Mouse (Mus musculus): ENCODE data around the gene Ctrc. TPM values are rescaled to one million over a fixed set of nuclear protein-coding genes. Genes with fewer than 3 reads are reported as not detected.
A peak's percentile ranks its signal among the peaks of the same experiment; 100 is the strongest.

Gene Ctrc
- polyA plus RNA-seq, 1 experiment = not detected

GRCm38 (mm10) chr4:141864506-141864905, 18.3 kb upstream of the Ctrc start:
- TF ChIP-seq CTCF (IDR thresholded peaks at IDR 0.05; ENCODE audit: control insufficient read depth, insufficient read depth, low read length) (no peak), POLR2A (IDR thresholded peaks at IDR 0.05; ENCODE audit: borderline replicate concordance, control insufficient read depth, low read depth, low read length) (no peak)
- 87% methylated on average over 8 of the region's 8 CpGs for WGBS
- no peak overlapping the region for H3K4me3 ChIP-seq (replicated peaks; ENCODE audit: control insufficient read depth, low read depth, low read length)
- H3K27ac ChIP-seq (ENCODE audit: control insufficient read depth, insufficient read depth, low read depth, low read length, poor library complexity) = no peak overlapping the region
- no peaks in the 10 kb centered on the region; the same call in 1 of the 2 replicates for H3K4me1 ChIP-seq (ENCODE audit: control insufficient read depth, insufficient read depth, low read length)

DNA sequence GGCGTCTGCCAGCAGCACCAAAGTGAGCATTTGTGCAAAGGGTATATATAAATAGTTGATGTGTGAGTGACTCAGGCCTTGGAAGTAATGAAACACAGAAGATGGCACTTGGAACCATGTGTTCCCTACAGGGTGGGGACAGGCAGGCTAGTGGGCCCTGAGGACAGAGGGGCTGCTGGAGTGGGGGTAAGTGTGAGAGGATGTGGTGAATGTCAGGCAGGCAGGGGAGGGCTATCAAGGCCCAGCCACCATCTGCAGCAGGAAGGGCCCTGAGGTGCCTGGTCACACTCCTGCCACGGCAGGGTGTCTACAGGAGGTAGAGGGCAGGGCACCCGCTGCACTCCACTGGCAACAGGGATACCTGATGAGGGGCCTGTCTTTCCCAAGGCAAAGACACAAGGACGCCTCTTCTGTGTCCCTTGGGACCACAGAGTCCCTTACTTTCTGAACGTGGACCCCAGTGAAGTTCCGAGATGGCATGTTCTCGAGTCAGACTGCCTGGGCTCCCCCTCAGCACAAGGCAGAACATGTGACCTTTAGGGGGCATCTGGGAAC, 17.6 kb upstream of the Ctrc start:
- Histone ChIP-seq H3K4me1 (ENCODE audit: control insufficient read depth, insufficient read depth, low read length) (no peaks in the 10 kb centered on the region; the same call in 1 of the 2 replicates), H3K4me3 (replicated peaks; ENCODE audit: control insufficient read depth, low read depth, low read length) (no peak overlapping the region), H3K27ac (ENCODE audit: control insufficient read depth, insufficient read depth, low read depth, low read length, poor library complexity) (no peak overlapping the region)
- WGBS = 71% methylated on average over 7 of the region's 7 CpGs
- no peak for TF ChIP-seq CTCF (IDR thresholded peaks at IDR 0.05; ENCODE audit: control insufficient read depth, insufficient read depth, low read length)
- TF ChIP-seq POLR2A (IDR thresholded peaks at IDR 0.05; ENCODE audit: borderline replicate concordance, control insufficient read depth, low read depth, low read length) = no peak

DNA sequence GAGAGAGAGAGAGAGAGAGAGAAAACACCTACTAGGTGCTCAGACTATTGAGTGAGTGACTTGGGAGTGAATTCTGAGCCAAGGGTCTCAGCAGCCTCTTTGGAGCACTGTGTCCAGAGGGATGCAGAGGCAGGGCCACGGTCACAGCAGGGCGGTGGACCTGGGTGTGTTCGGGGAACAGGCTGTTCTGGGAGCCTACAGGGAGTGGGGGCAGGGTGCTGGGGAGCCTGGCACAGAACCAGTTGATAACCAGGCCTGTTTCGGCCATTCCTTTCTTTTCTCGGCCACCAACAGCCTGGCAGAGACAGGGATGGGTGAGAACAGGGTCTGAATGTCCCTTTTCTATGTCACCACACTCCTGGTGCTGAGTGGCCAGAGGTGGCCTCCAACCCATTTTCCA, 16.7 kb upstream of the Ctrc start:
- WGBS = 80% methylated on average over 5 of the region's 5 CpGs
- no peak overlapping the region for H3K4me3 ChIP-seq (replicated peaks; ENCODE audit: control insufficient read depth, low read depth, low read length)
- no peak overlapping the region for H3K27ac ChIP-seq (ENCODE audit: control insufficient read depth, insufficient read depth, low read depth, low read length, poor library complexity)
- H3K4me1 ChIP-seq (ENCODE audit: control insufficient read depth, insufficient read depth, low read length) = no peaks in the 10 kb centered on the region; the same call in 1 of the 2 replicates
- TF ChIP-seq POLR2A (IDR thresholded peaks at IDR 0.05; ENCODE audit: borderline replicate concordance, control insufficient read depth, low read depth, low read length) (no peak), CTCF (IDR thresholded peaks at IDR 0.05; ENCODE audit: control insufficient read depth, insufficient read depth, low read length) (no peak)

DNA sequence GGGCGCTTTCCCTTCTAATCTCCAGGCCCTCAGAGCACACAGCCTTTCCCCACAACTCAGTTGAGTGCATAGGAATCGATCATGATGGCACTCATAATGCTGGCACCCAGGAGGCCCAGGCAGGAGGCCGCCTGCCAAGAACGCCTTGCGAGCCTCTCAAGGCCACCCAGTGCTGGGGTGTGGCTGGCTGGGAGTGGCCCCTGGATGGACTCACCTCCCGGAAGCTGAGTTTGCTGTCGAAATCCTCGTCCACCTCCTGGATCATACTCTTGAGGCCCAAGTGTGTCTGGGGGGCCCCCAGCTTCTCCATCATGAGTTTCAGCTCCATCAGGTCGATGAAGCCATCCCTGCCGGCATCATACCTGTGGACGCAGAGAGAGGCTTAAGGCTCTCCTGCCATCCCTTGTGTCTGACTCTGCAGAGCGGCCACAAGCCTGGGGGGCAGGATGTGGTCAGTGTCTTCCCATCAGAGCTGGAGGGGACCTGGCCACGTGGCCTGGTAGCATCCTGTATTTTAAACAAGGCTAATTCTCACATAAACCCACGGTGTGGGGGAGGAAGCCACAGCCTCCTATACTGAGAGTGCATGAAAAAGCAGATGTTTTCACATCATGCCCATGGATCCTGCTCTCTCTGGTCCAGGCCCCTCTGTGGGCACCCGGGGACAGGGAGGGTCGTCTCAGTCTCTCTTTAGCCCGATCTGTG, 15.6 kb upstream of the Ctrc start:
- TF ChIP-seq POLR2A (IDR thresholded peaks at IDR 0.05; ENCODE audit: borderline replicate concordance, control insufficient read depth, low read depth, low read length) (0 out of 2 replicates have a peak, but pooled peaks have one; percentile 8), CTCF (IDR thresholded peaks at IDR 0.05; ENCODE audit: control insufficient read depth, insufficient read depth, low read length) (no peak)
- WGBS = 45% methylated on average over 17 of the region's 17 CpGs
- Histone ChIP-seq H3K4me3 (replicated peaks; ENCODE audit: control insufficient read depth, low read depth, low read length) (peak overlapping the region; percentile 19), H3K4me1 (ENCODE audit: control insufficient read depth, insufficient read depth, low read length) (no peaks in the 10 kb centered on the region; the same call in 1 of the 2 replicates), H3K27ac (ENCODE audit: control insufficient read depth, insufficient read depth, low read depth, low read length, poor library complexity) (peak overlapping the region; percentile 60)

DNA sequence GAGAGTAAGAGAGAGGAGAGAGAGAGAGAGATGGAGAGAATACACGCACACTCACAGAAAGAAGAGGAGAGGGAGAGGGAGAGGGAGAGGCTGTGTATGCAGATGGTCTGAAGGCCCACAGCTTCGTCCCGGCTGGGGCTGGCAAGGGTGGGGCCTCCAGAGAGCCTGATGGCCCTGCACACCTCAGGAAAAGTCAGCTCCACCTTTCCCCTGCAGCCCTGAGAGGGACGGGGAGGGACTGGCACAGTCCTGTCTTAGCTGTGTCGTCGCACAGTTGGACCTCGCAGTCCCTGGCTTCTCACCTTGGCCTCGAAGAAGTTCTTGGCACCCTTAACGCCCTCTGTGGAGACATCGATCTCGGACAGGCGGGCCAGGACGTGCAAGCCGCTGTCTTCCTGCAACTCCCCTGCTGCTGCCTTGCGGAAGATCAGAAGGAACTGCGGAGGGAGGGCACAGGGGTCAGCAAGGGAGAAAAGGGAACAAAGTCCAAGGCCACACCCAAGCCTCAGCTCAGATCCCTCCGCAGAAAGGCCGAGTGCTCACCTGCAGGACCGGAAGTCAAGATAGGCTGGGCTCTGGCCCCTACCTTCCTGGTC, 14.2 kb upstream of the Ctrc start:
- Histone ChIP-seq H3K4me3 (replicated peaks; ENCODE audit: control insufficient read depth, low read depth, low read length) (peak overlapping the region; percentile 49), H3K4me1 (ENCODE audit: control insufficient read depth, insufficient read depth, low read length) (no peaks in the 10 kb centered on the region; the same call in 1 of the 2 replicates), H3K27ac (ENCODE audit: control insufficient read depth, insufficient read depth, low read depth, low read length, poor library complexity) (peak overlapping the region; percentile 73)
- WGBS = 58% methylated on average over 19 of the region's 19 CpGs
- no peak for TF ChIP-seq CTCF (IDR thresholded peaks at IDR 0.05; ENCODE audit: control insufficient read depth, insufficient read depth, low read length)

DNA sequence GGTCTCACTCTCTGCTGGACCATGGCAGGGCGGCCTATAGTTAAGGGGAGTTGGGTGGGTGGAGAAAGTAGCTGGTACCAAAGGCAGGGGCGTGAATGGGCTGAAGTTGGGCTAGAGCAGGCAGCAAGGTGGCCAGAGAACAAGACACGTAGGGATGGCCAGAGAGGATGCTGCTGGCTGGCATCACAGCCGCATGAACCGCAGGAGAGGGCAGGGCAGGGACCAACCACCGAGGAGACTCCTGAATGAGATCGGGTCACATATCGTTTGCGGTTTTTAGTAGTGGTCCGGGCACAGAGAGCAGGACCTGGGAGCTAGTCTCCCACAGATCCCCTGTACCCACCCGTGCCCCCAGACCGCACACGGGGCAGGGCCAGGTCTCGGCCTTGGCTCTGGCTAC, 13.2 kb upstream of the Ctrc start:
- Histone ChIP-seq H3K4me1 (ENCODE audit: control insufficient read depth, insufficient read depth, low read length) (no peaks in the 10 kb centered on the region; the same call in 1 of the 2 replicates), H3K27ac (ENCODE audit: control insufficient read depth, insufficient read depth, low read depth, low read length, poor library complexity) (no peak overlapping the region), H3K4me3 (replicated peaks; ENCODE audit: control insufficient read depth, low read depth, low read length) (no peak overlapping the region)
- 92% methylated on average over 14 of the region's 14 CpGs for WGBS
- TF ChIP-seq POLR2A (IDR thresholded peaks at IDR 0.05; ENCODE audit: borderline replicate concordance, control insufficient read depth, low read depth, low read length) (no peak), CTCF (IDR thresholded peaks at IDR 0.05; ENCODE audit: control insufficient read depth, insufficient read depth, low read length) (no peak)

DNA sequence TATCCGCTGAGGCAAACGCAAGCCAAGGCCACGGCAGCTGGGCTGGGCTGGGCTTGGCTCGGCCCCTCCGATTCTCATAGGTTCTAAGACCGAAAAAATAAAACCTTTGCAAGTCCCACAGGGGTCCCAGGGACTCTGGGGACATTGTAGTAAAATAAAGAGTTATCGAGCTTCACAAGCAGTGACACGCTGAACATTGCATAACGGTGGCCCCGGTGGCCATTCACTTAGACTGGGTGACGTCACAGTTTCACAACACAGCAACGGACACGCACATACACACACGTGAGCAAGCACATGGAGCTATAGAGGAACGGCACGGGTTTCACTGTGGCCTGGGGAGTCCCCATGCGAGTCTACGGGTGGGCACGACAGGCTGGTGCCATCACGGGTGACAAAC, 12.3 kb upstream of the Ctrc start:
- H3K4me1 ChIP-seq (ENCODE audit: control insufficient read depth, insufficient read depth, low read length) = no peaks in the 10 kb centered on the region; the same call in 1 of the 2 replicates

DNA sequence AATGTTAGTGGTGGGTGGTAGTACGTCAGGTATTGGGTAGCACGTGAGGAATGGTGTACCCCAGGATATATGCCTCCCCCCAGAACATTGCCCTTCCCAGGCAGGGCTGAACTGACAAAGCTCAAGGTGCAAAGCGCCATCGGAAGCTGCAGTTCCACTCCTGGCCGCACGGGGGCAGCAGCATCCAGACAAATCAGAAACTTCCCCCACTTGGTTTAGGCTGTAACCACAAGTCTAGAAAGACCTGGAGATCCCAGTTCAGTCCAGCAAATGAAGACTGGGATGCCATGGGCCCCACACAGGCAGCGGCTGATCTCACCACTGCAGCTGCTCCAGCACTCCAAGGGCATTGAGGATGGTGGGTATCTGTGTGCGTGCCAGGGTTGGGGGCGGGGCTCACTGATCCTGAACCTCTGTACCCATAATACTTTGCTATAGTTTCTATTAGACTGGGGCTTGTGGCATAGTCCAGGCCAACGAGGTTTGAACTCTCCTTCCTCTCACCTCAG, 11.3 kb upstream of the Ctrc start:
- Histone ChIP-seq H3K4me3 (replicated peaks; ENCODE audit: control insufficient read depth, low read depth, low read length) (no peak overlapping the region), H3K27ac (ENCODE audit: control insufficient read depth, insufficient read depth, low read depth, low read length, poor library complexity) (no peak overlapping the region), H3K4me1 (ENCODE audit: control insufficient read depth, insufficient read depth, low read length) (no peaks in the 10 kb centered on the region; the same call in 1 of the 2 replicates)
- TF ChIP-seq POLR2A (IDR thresholded peaks at IDR 0.05; ENCODE audit: borderline replicate concordance, control insufficient read depth, low read depth, low read length) (peak; percentile 43; the same call in 1 of the 2 replicates), CTCF (IDR thresholded peaks at IDR 0.05; ENCODE audit: control insufficient read depth, insufficient read depth, low read length) (peak; percentile 97)
- 18% methylated on average over 10 of the region's 10 CpGs for WGBS

More for the DNA sequence above, 12.3 kb upstream of the Ctrc start:
- no peak for TF ChIP-seq POLR2A (IDR thresholded peaks at IDR 0.05; ENCODE audit: borderline replicate concordance, control insufficient read depth, low read depth, low read length)
- TF ChIP-seq CTCF (IDR thresholded peaks at IDR 0.05; ENCODE audit: control insufficient read depth, insufficient read depth, low read length) = no peak
- WGBS = 61% methylated on average over 20 of the region's 20 CpGs
- H3K27ac ChIP-seq (ENCODE audit: control insufficient read depth, insufficient read depth, low read depth, low read length, poor library complexity) = no peak overlapping the region
- no peak overlapping the region for H3K4me3 ChIP-seq (replicated peaks; ENCODE audit: control insufficient read depth, low read depth, low read length)
